Mouse (Mus musculus) intestine, embryonic 15.5 days (tissue): ENCODE measurements around the gene Zmynd10. TPM values are rescaled to one million over a fixed set of nuclear protein-coding genes. Genes with fewer than 3 reads are reported as not detected.

ENCODE experiments used
- ATAC-seq: fragments of 200-750 bp; cut with Nextera tagmentation; 2 replicates; pipeline ENCODE4 v1.8.0; 2017; ENCODE audit warnings: moderate TSS enrichment, moderate library complexity
- H3K27ac ChIP-seq: fragments of 300-500 bp; sonication (generic); 2 replicates; pipeline ENCODE4 v1.5.1; 2015; ENCODE audit warnings: mild to moderate bottlenecking, inconsistent platforms
- H3K27me3 ChIP-seq: fragments of 300-500 bp; sonication (generic); replicated peaks from 2 replicates; pipeline ENCODE4 v1.6.1; 2015; ENCODE audit warnings: inconsistent platforms
- H3K36me3 ChIP-seq: fragments of 300-500 bp; sonication (generic); 2 replicates; pipeline ENCODE4 v1.6.1; 2015; ENCODE audit warnings: inconsistent platforms
- H3K4me1 ChIP-seq: fragments of 300-500 bp; sonication (generic); replicated peaks from 2 replicates; pipeline ENCODE4 v1.6.1; 2015; ENCODE audit warnings: inconsistent platforms
- H3K4me2 ChIP-seq: fragments of 300-500 bp; sonication (generic); replicated peaks from 2 replicates; pipeline ENCODE4 v1.6.1; 2015; ENCODE audit warnings: mild to moderate bottlenecking, inconsistent platforms
- H3K4me3 ChIP-seq: fragments of 300-500 bp; sonication (generic); replicated peaks from 2 replicates; pipeline ENCODE4 v1.5.1; 2015; ENCODE audit warnings: inconsistent platforms
- H3K9ac ChIP-seq: fragments of 300-500 bp; sonication (generic); 2 replicates; pipeline ENCODE4 v1.6.1; 2015; ENCODE audit warnings: inconsistent platforms
- H3K9me3 ChIP-seq: fragments of 300-500 bp; sonication (generic); 2 replicates; pipeline ENCODE4 v1.6.1; 2016; ENCODE audit warnings: inconsistent platforms
- WGBS: fragments of 180-500 bp; shearing (Covaris S2); methylation state at CpG from one replicate; pipeline ENCODE4 v1.1.7; 2015; 5-methylcytosine and 5-hydroxymethylcytosine counted together
- polyA plus RNA-seq: library from polyadenylated mRNA; unstranded; fragments of >200 nt; fragmentation: Nextera tagmentation; extraction: Ambion mirVana; gene quantifications from 2 replicates; pipeline ENCODE4 v1.2.1, GENCODE M21; 2015

Zmynd10 gene
- polyA plus RNA-seq, 1 experiment from 2014 or later = 0.68 TPM

DNA sequence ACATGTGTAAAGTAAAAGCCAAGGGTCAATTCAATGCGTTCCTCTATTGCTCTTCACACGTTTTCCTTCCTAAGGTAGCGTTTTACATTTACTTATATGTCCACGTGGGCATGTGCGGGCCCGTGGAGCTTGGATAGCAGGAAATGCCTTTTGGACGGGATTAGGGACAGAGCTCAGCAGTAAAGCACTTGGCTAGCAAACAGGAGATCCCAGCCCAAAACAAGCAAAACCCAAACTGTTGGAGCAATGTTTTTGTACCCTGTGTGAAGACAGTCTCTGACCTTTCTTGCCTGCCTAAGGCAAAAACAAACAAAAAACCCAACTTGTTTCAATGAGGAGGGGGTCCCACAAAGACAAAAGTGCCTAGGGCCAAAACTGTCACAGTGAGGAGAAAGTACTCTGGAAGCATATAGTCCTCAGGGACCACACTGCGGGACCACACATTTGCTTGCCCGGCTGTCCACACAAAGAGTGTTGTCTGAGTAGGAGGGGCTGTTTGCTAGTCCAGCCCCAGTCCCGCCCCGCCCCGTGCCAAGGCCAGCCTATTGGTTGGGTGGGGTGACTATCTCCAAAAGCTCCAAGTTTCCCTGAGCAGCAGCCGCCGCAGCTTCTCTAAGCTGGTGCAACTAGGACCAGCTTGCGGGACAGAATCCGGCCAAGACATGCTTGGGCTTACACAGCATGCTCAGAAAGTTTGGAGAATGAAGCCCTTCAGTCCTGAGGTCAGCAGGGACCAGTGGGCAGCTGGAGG, 29.4 kb downstream of the Zmynd10 start, which contains the start of gene Hyal1:
TSS of gene Hyal1 (plus strand) at position 571 of the 751 bp plus-strand sequence.
- H3K27me3 ChIP-seq = no peaks in the 10 kb centered on the region
- H3K27ac ChIP-seq = peak within 1 kb of the TSS; percentile 59
- peak; percentile 74 for ATAC-seq
- H3K4me1 ChIP-seq = peaks cover 36% of the 10 kb centered on the region
- peak within 1 kb of the TSS; percentile 36 for H3K4me3 ChIP-seq
- H3K36me3 ChIP-seq = peaks cover 17% of the 10 kb centered on the region
- 18% methylated on average over 16 of the region's 16 CpGs for WGBS
- H3K4me2 ChIP-seq = peak within 1 kb of the TSS; percentile 67
- H3K9me3 ChIP-seq = no peaks in the 10 kb centered on the region
- peak within 1 kb of the TSS; percentile 50 for H3K9ac ChIP-seq

DNA sequence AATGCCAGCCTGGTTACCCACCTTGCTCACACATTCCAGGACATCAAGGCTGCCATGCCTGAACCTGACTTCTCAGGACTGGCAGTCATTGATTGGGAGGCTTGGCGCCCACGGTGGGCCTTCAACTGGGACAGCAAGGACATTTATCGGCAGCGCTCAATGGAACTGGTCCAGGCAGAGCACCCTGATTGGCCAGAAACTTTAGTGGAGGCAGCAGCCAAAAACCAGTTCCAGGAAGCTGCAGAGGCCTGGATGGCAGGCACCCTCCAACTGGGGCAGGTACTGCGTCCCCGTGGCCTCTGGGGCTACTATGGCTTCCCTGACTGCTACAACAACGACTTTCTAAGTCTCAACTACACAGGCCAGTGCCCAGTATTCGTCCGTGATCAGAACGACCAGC, 30.8 kb downstream of the Zmynd10 start:
- peaks cover 36% of the 10 kb centered on the region for H3K4me1 ChIP-seq
- H3K9me3 ChIP-seq = no peaks in the 10 kb centered on the region
- ATAC-seq = no peak
- no peaks in the 10 kb centered on the region for H3K27me3 ChIP-seq
- H3K4me3 ChIP-seq = no peak overlapping the region
- no peak overlapping the region for H3K4me2 ChIP-seq
- 0 out of 2 replicates have a peak overlapping the region, but pooled peaks have one; percentile 8 for H3K9ac ChIP-seq
- no peak overlapping the region for H3K27ac ChIP-seq
- peaks cover 8% of the 10 kb centered on the region for H3K36me3 ChIP-seq
- WGBS = 90% methylated on average over 10 of the region's 10 CpGs

DNA sequence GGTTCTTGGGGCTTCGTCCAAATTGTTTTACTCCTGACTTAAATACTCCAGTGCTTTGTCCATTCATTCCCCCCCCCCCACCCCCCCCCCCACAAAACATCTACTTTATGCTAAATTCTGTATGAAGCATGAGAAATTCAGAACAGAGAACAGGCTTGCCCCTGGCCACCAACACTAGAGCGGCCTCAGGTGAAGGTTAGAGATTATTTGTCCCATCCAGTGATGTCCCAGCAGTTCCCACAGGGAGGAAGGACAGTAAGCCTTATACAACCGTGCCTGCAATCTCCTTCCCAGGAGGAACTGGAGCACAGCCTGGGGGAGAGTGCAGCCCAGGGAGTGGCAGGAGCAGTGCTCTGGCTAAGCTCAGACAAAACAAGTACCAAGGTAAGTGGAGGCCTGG, 31.5 kb downstream of the Zmynd10 start, which contains the start of gene Naa80:
TSS of gene Naa80 (plus strand) at position 301 of the 400 bp plus-strand sequence.
- whole genome bisulfite sequencing = 69% methylated on average over 3 of the region's 3 CpGs
- H3K9me3 ChIP-seq = no peaks in the 10 kb centered on the region
- ATAC-seq = no peak
- H3K9ac ChIP-seq = 0 out of 2 replicates have a peak within 1 kb of the TSS, but pooled peaks have one; percentile 8
- H3K4me1 ChIP-seq = peaks cover 36% of the 10 kb centered on the region
- H3K27me3 ChIP-seq = no peaks in the 10 kb centered on the region
- H3K27ac ChIP-seq = no peak within 1 kb of the TSS; the same call in 1 of the 2 replicates
- peaks cover 10% of the 10 kb centered on the region for H3K36me3 ChIP-seq
- H3K4me3 ChIP-seq = no peak within 1 kb of the TSS
- no peak within 1 kb of the TSS for H3K4me2 ChIP-seq

DNA sequence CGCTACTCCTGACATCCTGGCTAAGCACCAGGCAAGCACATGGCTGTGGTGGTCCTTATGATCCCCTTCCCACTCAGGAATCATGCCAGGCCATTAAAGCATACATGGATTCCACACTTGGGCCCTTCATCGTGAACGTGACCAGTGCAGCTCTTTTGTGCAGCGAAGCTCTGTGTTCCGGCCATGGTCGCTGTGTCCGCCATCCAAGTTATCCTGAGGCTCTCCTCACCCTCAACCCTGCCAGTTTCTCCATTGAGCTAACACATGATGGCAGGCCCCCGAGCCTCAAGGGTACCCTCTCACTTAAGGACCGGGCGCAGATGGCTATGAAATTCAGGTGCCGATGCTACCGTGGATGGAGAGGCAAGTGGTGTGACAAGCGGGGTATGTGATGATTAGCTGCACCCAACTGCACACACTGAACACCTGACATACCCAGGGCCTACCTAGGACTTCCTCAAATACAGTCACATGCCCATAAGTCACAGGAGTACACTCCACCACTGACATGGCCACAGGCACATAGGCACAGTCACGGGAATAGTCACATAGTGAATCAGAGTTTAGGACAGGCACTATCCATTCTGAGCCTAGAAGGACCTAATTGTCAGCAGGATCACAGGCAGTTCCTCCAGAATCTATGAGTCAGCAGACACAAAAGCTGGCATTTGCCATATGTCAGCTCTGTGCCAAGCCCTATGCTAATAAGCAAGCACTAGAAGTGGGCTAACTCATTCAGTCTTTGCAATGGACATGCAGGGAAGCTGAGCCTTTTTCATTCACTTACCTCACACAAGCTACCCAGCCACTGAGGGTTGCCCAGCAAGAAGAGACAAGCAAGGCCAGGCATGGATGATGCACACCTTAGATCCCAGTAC, 32.2 kb downstream of the Zmynd10 start:
- Histone ChIP-seq H3K36me3 (peaks cover 12% of the 10 kb centered on the region), H3K27me3 (no peaks in the 10 kb centered on the region), H3K9me3 (no peaks in the 10 kb centered on the region), H3K9ac (no peak overlapping the region), H3K4me2 (no peak overlapping the region), H3K4me3 (no peak overlapping the region), H3K27ac (no peak overlapping the region; the same call in 1 of the 2 replicates), H3K4me1 (peaks cover 36% of the 10 kb centered on the region)
- no peak for ATAC-seq
- 96% methylated on average over 14 of the region's 14 CpGs for WGBS

DNA sequence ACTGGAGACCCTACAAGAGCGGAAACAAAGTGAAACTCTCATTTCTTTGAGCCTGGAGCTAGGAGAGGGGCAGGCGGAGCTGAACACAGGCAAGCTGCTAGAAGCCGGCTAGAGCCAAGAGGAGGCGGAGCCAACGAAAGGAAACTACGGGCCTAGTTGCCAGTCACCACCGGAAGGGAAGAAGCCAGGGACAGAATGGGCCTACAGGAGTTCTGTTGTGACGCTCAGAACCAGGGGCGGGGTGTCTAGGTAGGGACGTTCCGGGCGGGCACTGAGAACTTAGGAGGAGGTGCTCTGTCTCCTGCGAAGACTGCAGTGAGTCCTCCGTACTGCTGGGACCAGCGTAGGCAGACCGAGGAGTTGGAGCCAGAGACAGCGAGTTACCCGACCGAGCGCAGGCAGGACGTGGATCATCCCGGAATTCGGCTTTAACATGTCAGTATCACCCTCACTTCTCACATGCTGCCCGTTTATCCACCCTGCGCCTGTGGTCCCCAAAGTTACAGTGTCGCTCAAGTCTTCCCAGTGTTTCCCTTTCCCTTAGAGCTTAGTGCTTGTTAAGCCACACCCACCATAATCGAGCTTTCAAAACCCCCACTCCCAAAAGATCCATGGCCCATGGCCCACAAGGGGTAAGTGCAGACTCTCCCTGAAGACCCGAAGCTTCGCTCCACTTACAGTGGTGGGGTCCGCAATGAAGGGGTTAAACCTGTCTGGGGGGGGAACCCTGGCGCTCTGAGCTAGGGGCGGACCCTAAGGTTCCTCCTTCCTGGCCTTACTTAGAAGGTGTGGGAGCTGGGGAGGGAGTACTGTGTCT, 33.6 kb downstream of the Zmynd10 start, which contains the start of gene Hyal3:
TSS of gene Hyal3 (plus strand) at position 318 of the 817 bp plus-strand sequence.
- H3K4me2 ChIP-seq = peak within 1 kb of the TSS; percentile 86
- H3K27ac ChIP-seq = peak within 1 kb of the TSS; percentile 90
- peaks cover 36% of the 10 kb centered on the region for H3K4me1 ChIP-seq
- WGBS = under 1% methylated on average over 32 of the region's 32 CpGs
- peak within 1 kb of the TSS; percentile 71 for H3K9ac ChIP-seq
- peak within 1 kb of the TSS; percentile 57 for H3K4me3 ChIP-seq
- H3K36me3 ChIP-seq = peaks cover 9% of the 10 kb centered on the region
- ATAC-seq = peak; percentile 81
- H3K27me3 ChIP-seq = no peaks in the 10 kb centered on the region
- no peaks in the 10 kb centered on the region for H3K9me3 ChIP-seq

DNA sequence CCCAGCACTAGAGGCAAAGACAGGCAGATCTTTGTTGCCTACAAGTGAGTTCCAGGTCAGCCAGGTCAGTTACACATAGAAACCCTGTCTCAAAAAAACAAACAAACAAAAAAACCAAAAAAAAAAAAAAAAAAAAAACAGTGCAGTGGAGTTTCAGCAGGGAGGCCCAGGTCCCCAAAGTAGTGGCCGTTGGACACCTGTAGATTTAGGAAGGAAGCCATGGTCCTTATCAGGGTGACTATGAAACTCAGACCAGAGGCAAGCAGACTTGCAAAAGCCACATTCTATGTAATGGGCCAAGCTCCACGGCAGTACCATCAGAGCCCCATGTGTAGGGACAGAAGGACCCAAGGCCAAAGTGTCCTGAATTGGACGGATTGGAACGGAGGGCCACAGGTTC, 34.5 kb downstream of the Zmynd10 start:
- H3K27ac ChIP-seq = peak overlapping the region; percentile 90; the same call in 1 of the 2 replicates
- WGBS = 70% methylated on average over 4 of the region's 4 CpGs
- ATAC-seq = no peak
- peaks cover 29% of the 10 kb centered on the region for H3K4me1 ChIP-seq
- peak overlapping the region; percentile 86 for H3K4me2 ChIP-seq
- peak overlapping the region; percentile 57 for H3K4me3 ChIP-seq
- H3K36me3 ChIP-seq = peaks cover 9% of the 10 kb centered on the region
- no peaks in the 10 kb centered on the region for H3K27me3 ChIP-seq
- H3K9me3 ChIP-seq = no peaks in the 10 kb centered on the region
- H3K9ac ChIP-seq = peak overlapping the region; percentile 71

DNA sequence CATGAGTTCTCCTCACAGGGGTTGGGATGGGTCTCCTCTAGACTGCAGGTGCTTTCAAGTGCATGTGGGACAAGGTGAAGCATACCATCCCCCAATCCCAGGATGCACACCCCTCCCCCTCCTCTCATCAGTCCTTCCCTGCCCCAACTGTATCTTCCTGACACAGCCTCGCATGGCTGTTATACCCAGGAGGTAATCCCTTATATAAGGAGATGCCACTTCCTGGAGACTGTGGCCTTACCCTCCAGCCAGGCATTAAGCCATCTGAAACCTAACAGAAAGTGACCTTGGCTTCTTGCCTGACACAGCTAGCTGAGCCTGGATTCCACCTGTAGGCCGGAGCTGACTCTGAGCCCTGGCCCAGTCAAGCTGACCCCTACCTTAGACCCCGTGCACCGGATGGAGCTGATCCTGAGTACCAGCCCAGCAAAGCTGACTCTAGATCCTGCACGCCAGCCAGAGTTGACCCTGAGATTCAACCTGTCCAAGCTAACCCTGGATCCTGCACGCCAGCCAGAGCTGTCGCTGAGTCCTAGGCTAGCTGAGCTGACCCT, 35.5 kb downstream of the Zmynd10 start:
- H3K27ac ChIP-seq = no peak overlapping the region
- no peaks in the 10 kb centered on the region for H3K27me3 ChIP-seq
- H3K36me3 ChIP-seq = peaks cover 9% of the 10 kb centered on the region
- H3K4me2 ChIP-seq = no peak overlapping the region
- peaks cover 21% of the 10 kb centered on the region for H3K4me1 ChIP-seq
- no peak for ATAC-seq
- H3K4me3 ChIP-seq = no peak overlapping the region
- 86% methylated on average over 7 of the region's 7 CpGs for WGBS
- H3K9ac ChIP-seq = peak overlapping the region; percentile 6; the same call in 1 of the 2 replicates
- no peaks in the 10 kb centered on the region for H3K9me3 ChIP-seq

DNA sequence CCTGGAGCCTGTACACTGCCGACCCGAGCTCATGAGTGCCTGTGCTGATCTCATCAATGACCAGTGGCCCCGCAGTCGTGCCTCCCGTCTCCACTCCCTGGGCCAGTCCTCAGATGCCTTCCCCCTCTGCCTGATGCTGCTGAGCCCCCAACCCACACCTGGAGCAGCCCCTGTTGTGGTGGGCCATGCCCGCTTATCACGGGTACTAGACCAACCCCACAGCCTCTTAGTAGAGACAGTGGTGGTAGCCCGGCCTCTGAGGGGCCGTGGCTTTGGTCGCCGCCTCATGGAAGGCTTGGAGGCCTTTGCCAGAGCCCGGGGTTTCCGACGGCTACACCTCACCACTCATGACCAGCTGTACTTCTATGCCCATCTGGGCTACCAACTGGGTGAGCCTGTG, 36.1 kb downstream of the Zmynd10 start:
- no peak overlapping the region for H3K4me3 ChIP-seq
- peaks cover 22% of the 10 kb centered on the region for H3K4me1 ChIP-seq
- no peak for ATAC-seq
- H3K9ac ChIP-seq = no peak overlapping the region
- no peaks in the 10 kb centered on the region for H3K27me3 ChIP-seq
- WGBS = 92% methylated on average over 14 of the region's 14 CpGs
- H3K27ac ChIP-seq = no peak overlapping the region
- H3K36me3 ChIP-seq = peaks cover 9% of the 10 kb centered on the region
- H3K9me3 ChIP-seq = no peaks in the 10 kb centered on the region
- no peak overlapping the region for H3K4me2 ChIP-seq

DNA sequence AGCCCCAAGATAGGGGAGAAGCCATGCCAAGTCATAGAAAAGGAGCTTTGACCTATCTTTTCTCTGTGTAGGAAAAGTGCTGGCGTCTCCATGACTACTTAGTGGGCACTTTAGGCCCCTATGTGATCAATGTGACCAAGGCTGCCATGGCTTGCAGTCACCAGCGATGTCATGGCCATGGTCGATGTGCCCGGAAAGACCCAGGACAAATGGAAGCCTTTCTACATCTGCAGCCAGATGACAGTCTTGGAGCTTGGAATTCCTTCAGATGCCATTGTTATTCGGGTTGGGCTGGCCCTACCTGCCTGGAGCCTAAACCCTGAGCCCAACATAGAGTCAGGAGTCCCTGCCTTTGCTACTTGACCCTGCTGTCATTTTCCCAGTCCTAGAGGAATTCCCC, 39.4 kb downstream of the Zmynd10 start:
- H3K9me3 ChIP-seq = no peaks in the 10 kb centered on the region
- H3K4me3 ChIP-seq = no peak overlapping the region
- no peaks in the 10 kb centered on the region for H3K27me3 ChIP-seq
- no peak overlapping the region; the same call in 1 of the 2 replicates for H3K4me2 ChIP-seq
- H3K9ac ChIP-seq = no peak overlapping the region
- H3K27ac ChIP-seq = peak overlapping the region; percentile 79
- 89% methylated on average over 5 of the region's 5 CpGs for WGBS
- peaks cover 26% of the 10 kb centered on the region for H3K36me3 ChIP-seq
- ATAC-seq = no peak
- peaks cover 38% of the 10 kb centered on the region for H3K4me1 ChIP-seq

DNA sequence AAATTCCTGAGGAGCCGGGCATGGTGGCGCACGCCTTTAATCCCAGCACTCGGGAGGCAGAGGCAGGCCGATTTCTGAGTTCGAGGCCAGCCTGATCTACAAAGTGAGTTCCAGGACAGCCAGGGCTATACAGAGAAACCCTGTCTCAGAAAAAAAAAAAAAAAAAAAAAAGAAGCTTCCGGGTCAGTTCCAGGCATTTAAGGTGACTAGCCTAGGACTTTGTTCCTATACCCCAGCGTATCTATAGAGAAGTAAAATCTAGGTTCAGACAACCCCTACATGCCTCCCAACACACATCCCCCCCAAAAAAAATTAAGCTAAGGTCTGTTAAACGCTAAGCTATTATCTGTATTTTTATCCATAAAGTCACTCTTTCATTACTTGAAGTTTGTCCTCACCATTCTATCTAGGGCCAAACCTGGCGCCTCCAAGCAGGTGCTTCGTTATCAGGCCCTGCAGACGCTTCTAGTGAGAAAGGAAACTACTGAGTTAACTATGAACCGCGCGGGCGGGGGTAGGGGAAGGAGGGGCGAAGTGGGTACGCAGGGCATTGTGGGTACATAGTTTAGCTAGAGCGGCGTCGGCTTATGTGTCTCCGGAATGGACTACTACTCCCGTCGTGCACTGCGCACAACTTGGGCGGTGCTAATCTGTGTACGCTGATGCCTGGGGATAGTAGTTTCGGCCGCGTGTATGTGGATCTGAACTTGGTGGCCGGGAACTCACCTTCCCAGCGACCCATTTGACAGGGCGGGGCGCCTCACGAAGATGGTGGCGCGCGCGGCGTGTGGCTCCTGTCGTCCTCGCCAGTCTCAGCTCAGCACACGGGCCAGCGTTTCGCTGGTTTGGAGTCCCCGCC, 40.1 kb downstream of the Zmynd10 start, which contains the start of gene Ifrd2:
TSS of gene Ifrd2 (plus strand) at position 669 of the 859 bp plus-strand sequence.
- Histone ChIP-seq H3K4me2 (peak within 1 kb of the TSS; percentile 73), H3K4me3 (peak within 1 kb of the TSS; percentile 74), H3K27me3 (no peaks in the 10 kb centered on the region), H3K9me3 (no peaks in the 10 kb centered on the region), H3K9ac (peak within 1 kb of the TSS; percentile 63), H3K4me1 (peaks cover 31% of the 10 kb centered on the region), H3K27ac (peak within 1 kb of the TSS; percentile 79), H3K36me3 (peaks cover 32% of the 10 kb centered on the region)
- ATAC-seq = peak; percentile 97
- 12% methylated on average over 46 of the region's 46 CpGs for WGBS
